Mouse (Mus musculus) ovary, postnatal 36 days (tissue): ENCODE results near the gene Rbpjl.

Experiments
- DNase-seq: peaks from one replicate; pipeline ENCODE4 v3.0.0; 2022; ENCODE audit warnings: low spot score, mixed read lengths

Rbpjl gene

DNA sequence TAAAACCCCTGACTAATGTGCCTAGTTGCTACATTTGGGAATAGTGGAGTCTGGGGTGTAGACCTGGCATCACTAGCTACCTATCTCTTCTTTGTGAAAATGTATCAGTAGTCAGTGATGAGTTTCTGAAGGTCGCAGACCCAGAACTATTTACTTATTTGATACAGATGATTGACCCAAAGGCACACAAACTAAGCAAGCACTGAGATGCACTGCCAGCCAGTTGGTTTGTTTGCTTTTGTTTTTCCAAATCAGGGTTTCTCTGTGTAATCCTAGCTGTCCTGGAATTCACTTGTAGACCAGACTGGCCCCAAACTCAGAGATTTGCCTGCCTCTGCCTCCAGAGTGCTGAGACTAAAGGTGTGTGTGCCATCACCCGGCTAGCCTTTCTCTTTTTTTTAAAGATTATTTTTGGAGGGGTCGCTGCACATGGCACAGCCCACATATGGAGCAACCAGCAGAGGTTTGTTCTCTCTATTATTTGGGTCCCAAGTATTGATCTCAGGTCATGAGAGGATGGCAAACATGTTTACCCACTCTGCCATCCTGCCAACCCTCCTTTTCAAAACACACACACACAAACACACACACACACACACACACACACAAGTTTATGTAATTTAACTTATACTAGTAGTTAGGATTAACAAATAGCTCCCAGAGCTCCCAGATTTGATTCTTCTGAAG, 42.6 kb downstream of the Rbpjl start:
- no peak for DNase-seq

DNA sequence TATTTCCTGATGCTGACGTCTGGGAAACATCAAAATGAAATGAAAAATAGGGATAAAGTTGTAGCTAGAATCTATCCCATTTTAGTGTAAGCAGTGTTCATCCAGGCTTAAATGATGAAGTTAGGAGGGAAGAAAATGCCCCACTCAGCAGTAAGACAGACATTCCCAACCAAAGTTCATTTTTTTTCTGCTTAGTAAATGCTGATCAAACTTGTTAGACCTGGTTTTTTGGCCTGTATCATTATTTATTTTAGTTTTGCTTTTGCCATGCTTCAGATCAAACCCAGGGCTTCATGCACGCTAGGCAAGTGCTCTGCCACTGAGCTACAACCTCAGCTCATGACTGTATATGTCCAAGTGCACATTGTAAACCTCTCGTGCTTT, 43.1 kb downstream of the Rbpjl start:
- DNase-seq: no peak

DNA sequence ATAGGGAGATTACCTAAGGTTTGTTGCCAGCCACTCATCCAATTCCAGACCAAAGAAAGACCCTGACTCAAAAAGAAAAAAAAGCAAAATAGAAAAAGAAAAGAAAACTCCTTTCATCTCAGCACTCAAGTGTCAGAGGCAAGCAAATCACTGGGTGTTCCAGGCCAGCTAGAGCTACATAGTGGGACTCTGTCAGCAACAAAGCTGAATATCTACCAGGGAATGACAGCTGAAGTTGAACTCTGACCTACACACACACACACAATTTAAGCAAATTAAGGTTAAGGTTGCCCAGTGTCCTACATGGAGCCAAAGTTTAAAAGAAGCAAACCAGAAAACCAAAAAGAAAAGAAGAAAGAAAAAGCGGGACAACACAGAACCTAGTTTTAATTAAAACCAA, 45.2 kb downstream of the Rbpjl start:
- DNase-seq: no peak

DNA sequence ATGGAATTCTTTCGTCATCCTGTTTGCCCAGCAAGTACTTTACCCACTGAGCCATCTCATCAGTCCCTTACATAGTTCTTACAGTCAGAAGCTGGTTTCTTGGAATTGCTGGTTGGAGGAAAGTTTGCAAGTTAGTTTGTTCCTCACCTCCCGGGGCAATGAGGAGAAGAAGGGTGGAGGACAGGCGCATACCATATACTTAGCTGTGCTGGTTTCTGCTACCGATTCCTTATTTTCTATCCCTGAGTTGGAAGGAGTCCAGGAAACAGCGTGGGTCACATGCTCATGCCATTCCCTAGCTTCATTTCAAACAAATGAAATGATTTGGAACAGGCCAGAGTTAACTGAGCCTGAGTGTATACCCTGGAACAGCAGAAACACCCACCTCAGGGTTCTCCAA, 46.0 kb downstream of the Rbpjl start:
- DNase-seq: no peak

DNA sequence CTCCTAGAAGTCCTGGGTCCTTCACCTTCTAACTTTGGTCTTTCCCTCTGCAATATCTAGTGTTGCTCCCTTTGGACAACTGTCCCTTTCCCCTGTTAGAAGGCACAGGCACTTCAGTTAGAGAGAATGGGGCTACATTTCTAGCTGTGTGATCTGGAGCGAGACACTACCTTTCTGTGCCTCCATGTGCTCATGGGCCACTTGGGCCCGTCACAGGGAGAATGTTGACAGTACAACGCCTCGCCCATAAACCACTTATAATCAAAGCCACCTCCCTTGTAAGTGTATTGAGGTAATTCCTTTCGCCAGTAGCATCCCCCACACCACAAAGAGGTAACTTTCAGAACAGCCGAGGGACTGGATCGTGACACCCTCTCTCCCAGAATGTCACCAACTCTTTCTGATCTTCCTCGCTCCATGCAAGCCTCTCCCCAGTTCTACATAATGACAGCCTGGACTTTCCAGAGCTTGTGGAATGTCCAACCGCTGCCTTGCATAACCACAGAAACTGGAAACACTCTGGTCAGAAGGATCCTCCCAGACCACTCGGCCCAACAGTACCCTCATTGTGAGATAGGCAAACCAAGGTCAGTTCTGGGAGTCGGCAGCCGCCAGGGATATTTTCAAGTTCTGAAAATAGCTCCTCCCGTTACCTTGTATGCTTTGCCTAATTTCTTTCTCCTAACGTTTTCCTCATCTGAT, 46.6 kb downstream of the Rbpjl start:
- DNase-seq: no peak

DNA sequence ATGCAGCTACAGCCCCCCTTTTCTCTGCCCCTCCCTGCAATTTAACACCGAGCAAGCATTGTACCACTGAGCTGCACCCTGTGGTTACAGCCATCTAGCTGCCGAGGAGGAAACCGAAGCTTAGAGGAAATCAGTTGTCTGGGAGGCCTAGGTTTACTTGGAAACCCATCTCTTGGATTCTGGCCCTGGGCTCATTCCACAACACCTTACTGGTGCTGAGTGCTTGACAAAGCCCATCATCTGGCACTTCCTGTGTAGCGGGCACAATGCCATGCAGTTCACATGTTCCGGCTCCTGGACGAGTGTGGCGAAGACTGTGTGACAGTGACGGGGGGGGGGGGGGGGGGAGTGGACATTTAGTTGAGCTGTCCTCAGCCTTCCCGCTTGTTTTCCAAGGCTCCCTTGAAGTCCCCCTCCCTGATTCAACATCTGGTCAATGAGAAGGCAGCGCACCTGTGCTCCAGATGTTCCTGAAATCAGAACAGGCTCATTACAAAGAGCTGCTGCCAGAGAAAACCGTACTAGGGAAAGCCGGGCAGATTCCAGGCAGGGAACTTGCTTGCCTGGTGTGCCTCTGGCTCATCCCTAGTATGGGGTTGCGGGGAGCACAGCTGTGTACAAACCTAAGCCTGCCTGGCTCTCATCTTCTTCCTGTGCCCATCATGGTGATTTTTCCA, 49.2 kb downstream of the Rbpjl start:
- DNase-seq: no peak

DNA sequence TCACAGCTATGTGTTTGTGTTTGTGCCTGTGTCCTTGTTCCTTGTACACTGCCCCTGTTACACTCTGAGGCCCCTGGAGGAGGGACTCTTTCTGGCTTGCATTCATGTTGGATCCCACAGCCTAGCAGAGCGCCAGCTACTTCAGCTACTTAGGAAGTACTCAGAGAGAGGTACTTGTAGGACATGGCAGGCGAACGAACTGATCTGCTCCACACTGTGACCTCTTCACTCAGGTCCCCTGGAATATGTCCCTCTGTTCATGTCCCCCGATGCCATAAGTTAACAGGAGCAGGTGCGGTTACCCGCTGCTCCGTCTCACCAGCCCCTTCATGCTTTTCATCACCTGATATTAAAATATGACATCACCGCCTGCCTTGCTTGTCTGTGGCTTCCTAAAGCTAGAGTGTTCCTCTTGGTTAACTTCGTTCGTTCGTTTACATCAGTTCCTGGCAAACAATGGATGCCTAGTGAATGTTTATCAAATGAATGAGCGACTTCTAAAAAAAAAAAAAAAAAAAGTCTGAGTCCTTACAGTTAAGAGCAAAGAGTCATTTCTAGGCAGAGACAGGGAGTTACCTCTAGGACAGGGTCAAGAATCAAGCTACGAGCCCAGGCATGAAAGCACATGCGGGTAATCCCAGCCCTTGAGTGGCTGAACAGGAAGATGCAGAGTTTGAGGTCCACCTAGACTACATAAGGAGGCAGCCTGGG, 50.3 kb downstream of the Rbpjl start:
- no peak for DNase-seq

DNA sequence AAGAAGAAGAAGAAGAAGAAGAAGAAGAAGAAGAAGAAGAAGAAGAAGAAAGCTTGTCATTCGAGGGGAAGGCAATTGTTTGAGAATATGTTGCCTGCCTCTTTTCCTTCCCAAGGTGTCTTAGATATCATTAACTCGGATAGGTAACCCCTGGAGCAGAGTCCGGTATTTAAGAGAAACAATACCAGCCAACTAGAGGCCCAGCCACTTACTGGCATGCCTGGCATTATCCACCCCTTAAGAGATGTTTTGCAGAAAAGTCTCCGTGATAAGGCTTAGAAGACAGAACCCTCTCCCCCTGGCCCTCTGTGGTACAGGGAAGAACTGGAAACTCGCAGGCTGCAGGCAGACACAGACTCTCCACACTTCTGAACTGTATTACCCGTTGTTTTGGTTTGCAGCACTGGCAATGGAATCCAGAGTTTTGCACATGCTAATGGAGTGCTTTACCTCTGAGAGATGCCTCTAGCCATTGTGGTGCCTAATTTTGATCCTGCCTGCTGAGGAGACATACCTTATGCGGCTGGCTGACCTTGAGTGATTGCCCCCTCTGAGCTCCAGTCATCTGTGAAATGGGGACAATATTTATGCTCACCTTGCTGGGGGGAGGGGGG, 51.1 kb downstream of the Rbpjl start:
- DNase-seq: no peak

DNA sequence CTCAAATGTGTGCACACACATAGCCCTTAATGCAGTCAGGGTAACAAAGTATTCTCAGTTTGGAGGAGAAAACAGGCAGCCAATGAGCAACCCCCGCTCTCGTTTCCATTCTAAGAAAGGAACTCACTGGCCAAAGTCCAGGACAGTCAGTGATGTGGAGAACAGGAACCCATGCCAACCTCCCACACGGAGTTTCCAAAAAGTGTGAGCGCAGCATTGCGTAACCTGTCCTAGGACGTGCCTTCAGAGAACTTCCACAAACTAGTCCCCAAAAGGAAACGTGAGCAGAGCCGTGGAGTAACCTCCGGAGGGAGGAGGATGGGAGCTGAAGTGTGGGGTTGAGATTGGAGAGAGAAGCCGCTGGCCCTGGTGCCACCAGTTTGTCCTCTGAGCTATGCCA, 51.9 kb downstream of the Rbpjl start:
- DNase-seq: peak; percentile 68

DNA sequence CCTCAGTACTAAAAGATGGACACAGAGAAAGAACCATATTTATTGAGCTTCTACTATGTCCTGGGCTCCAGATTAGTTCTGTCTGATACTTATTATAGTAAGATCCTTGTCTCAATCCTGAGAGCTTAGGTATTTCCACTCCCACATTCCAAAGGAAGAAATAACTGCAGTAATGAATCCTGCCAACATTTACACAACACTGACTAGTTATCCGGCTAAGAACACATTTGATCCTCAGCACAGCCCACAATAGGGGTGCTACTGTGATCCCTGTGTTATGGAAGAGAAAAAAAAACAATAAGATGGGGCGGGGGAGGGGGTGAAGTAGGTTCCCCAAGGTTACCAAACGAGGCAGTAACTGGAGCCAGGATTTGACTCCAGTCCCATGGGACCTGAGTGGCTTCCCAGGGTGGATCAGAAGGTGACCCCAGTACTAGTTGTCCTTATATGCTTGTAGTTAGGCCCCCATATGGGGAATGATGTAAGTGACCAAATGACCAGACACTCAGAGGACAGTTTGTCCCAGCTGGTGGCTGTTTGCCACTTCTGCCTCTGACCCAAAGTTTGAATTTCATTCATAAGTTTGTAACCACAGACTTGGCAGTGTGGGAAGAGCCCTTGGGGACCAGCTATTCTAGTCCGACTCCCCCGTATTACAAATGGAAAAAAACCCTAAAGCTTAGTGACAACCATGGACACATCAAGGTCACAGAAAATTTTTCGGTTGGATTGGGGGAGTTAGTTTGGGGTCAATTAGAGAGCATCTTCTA, 52.7 kb downstream of the Rbpjl start:
- peak; percentile 30 for DNase-seq

DNA sequence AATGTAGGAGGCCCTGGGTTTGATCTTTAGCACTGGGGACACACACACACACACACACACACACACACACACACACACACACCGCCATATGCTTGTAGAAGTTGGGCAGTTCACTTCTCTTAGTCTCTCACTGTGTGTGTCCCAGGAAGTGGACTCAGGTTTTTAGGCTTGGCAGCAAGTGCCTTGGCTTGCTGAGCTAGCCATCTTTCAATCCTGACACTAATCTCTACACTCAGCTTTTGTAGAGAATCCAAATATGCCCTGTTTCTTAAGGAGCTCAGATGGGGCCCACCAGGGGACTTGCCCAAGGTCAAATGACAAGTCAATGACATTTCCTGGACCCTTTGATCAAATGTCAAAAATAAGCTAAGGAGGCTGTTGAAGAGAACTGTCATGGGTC, 53.5 kb downstream of the Rbpjl start:
- no peak for DNase-seq

DNA sequence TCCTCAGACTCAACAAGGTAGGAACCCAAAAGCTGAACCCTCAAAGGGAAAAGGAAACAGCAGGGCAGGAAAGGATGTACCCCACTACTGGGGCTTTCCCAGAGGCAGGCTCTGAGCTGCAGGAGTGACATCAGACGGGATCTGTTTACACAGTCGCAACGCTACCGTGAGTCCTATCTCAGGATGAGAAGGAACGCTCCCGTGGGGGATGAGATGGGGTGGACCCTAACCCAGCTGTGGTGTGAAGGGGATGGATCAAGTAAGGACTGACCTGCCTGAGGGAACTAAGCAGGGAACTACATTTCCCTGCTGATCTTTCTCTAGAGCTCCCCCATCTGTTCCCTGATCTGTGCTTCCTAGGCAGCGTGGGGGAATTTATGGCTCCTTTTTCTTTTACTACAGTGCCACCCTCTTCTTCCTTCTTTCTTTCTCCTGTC, 53.9 kb downstream of the Rbpjl start, which contains the start of gene Sys1:
Gene Sys1, plus strand, starts transcription at position 101 of the 437 bp plus-strand sequence.
- DNase-seq: no peak

DNA sequence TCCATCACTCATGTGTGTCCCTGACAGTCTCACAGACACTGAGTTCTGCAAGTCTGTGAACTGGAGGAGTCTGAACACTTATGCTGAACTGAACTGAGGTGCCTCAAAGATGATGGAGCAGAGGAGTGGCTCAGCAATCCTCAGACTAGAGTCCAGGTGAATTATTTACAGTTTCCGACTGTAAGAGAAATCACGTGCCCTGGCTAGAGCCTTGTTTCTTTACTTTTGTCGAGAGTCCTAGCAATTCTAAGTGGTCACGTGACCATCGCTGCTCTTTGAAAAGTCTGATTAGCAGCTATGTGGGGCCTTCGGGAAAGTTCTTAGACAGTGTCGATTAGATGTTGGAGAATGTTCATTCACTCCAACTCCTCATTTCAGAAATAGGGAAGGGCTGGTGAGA, 55.0 kb downstream of the Rbpjl start:
- no peak for DNase-seq

DNA sequence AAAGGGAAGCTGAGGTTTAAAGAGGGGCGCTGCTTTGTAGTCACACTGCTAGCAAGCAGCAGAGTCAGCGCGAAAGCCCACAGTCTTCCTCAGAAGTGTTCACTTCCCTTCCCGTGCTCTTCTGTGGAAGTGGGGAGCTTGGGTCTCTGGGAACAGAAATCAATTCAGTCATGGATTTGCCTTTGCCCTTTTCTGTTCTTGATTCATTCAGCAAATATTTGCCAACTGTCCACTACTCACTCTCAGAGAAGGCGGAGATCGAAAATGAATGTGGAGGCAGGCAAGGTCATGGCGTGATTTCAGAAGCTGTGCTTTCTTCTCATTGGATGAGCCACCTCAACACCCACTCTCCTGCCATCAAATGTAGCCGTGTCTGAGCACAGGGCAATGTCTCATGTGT, 55.6 kb downstream of the Rbpjl start:
- no peak for DNase-seq

DNA sequence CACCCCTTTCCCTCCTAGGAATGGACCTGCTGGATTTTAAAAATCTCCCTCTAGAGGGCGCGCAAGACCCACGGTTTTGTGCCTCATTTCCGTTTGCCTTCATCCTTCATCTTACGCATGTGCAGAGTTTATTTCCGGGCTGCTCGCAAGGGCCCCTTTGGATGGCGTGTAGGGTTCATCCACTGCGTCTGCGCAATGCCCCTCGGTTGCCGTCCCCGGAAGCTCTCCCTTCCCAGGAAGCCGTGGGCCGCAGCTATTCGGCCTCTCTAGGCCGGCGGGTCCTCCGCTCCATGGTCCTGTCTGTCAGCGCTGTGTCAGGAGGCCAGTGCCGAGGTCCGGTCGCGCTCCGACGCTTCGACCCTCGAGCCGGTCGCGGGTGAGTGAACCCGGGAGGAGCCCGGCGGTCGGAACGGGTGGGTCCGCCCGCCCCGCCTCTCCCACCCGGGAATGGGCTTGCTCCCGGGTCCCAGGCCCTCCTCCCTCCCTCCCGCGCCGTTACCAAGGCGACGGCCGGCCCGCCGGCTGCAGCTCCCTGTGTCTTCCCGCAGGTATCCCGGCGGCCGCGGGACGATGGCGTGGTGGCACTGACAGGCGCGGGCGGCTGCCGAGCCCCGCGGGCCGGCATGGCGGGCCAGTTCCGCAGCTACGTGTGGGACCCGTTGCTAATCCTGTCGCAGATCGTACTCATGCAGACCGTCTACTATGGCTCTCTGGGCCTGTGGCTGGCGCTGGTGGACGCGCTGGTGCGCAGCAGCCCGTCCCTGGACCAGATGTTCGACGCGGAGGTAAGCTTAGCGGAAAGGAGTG, 58.0 kb downstream of the Rbpjl start, which contains the start of gene Gm20458:
Gene Gm20458, plus strand, starts transcription at position 223 of the 807 bp plus-strand sequence.
- DNase-seq: peak; percentile 95
